Mouse (Mus musculus): ENCODE measurements at regions not wholly inside any gene's neighbourhood (a gene's known extent, or its start where the extent isn't known, plus 50 kb on each side); places are given as distances from the start of the nearest gene placed in this dataset.

DNA sequence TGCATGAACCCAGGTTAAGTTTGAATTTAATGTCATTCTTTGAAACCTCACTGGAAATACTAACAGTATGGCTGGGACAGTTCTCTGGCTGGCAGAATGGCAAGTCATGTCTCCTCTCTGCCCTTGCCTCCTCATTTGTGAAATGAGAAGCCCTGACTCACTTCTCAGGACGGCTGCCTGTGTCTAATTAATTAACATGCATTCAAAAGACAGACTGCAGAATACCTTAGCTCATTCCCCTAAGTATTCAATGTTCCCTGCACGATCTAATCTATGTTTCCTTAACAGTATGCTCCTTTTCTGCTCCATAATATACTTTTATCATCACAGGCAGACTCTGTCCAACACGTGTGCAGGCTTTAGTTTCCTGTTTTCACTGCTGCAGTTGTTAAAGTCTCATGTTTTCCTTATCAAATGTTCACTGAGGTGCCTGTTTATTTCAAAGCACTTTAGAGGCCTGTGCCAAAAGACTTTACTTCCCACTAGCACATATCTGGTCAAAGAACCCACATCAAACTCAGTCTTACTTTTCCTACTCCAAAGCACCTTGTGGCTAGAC is 196.7 kb upstream of the Acvr2a start:
- H3K27ac ChIP-seq, result no peak overlapping the region
- WGBS, result 35% methylated on average over 3 of the region's 3 CpGs
- 0 out of 2 replicates have a peak, but pooled peaks cover 4% of the 10 kb centered on the region for H3K4me1 ChIP-seq (replicated peaks)
- no peak overlapping the region for H3K9ac ChIP-seq (replicated peaks)
- H3K4me2 ChIP-seq (replicated peaks), result no peak overlapping the region
- no peaks in the 10 kb centered on the region for H3K27me3 ChIP-seq
- no peak for ATAC-seq
- no peak overlapping the region for H3K4me3 ChIP-seq (replicated peaks)
- H3K9me3 ChIP-seq, result no peaks in the 10 kb centered on the region
- no peaks in the 10 kb centered on the region for H3K36me3 ChIP-seq

DNA sequence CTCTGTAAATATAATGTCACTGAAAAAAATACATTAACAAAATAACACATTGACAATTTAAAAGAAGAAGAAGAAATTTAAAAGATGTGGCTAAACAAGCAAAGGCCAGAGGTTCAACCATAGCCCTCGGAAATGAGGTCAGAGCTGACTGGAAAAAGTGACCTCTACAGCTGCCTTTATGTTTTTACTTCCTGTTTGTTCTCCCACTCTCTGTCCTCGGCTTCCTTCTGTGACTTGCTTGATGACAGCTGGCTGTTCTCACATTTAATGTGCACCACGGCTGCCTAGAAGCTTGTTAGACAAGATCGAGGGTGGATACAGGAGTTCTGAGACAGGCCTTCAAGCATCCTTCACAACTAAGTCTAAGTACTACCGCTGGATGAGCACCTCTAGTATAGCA is 194.9 kb upstream of the Acvr2a start:
- Histone ChIP-seq H3K4me2 (replicated peaks) (no peak overlapping the region), H3K27me3 (no peaks in the 10 kb centered on the region), H3K27ac (no peak overlapping the region), H3K9ac (replicated peaks) (no peak overlapping the region), H3K4me3 (replicated peaks) (no peak overlapping the region), H3K36me3 (no peaks in the 10 kb centered on the region), H3K9me3 (no peaks in the 10 kb centered on the region), H3K4me1 (replicated peaks) (0 out of 2 replicates have a peak, but pooled peaks cover 6% of the 10 kb centered on the region)
- WGBS, result 79% methylated on average over 5 of the region's 5 CpGs
- no peak for ATAC-seq

DNA sequence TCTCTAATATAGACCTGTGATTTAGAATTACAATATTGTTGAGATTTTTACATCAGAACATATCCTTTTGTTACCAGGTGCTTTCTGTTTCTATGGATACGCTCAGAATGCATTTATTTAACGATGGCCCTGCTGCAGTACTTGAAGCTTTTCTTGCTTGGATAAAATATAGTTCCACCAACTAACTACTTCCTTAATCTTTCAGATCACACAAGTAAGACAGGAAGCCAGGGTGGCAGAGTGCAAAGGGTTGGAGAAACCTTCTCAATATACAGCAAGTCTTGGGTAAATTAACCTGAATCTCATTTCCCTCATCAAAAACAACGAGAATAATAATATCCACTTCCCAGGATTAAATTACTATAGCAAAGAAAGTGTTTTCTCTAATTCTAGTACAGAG is 193.1 kb upstream of the Acvr2a start:
- H3K27ac ChIP-seq, result no peak overlapping the region
- H3K27me3 ChIP-seq, result no peaks in the 10 kb centered on the region
- no peaks in the 10 kb centered on the region for H3K36me3 ChIP-seq

DNA sequence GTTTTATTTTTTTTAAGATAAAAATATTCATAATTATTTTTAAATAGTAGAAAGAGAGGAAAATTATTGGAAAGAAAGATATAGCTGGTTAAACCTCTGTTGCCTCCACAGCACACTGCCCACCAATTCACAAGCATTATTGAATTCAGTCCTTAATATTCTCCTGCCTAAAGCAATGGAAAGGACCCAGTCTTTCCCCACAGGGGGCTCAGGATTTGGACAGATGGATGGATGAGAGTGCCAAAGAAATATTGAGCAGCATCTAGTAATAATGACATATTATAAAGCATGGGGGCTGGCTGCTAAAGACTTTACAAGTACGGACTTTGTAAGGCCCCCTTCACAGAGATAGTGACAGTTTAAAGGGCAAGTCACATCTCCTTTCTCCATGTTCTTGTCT is 191.6 kb upstream of the Acvr2a start:
- Histone ChIP-seq H3K9ac (replicated peaks) (no peak overlapping the region), H3K4me2 (replicated peaks) (no peak overlapping the region), H3K27ac (no peak overlapping the region), H3K4me1 (replicated peaks) (0 out of 2 replicates have a peak, but pooled peaks cover 3% of the 10 kb centered on the region), H3K27me3 (no peaks in the 10 kb centered on the region), H3K4me3 (replicated peaks) (no peak overlapping the region), H3K36me3 (no peaks in the 10 kb centered on the region), H3K9me3 (no peaks in the 10 kb centered on the region)
- no peak for ATAC-seq
- WGBS, result 79% methylated on average over 1 of the region's 1 CpGs

More for the DNA sequence above, 193.1 kb upstream of the Acvr2a start:
- no peak overlapping the region for H3K9ac ChIP-seq (replicated peaks)
- H3K4me1 ChIP-seq (replicated peaks), result 0 out of 2 replicates have a peak, but pooled peaks cover 6% of the 10 kb centered on the region
- 71% methylated on average over 3 of the region's 3 CpGs for whole genome bisulfite sequencing
- no peaks in the 10 kb centered on the region for H3K9me3 ChIP-seq
- no peak overlapping the region for H3K4me2 ChIP-seq (replicated peaks)
- H3K4me3 ChIP-seq (replicated peaks), result no peak overlapping the region
- ATAC-seq, result no peak

DNA sequence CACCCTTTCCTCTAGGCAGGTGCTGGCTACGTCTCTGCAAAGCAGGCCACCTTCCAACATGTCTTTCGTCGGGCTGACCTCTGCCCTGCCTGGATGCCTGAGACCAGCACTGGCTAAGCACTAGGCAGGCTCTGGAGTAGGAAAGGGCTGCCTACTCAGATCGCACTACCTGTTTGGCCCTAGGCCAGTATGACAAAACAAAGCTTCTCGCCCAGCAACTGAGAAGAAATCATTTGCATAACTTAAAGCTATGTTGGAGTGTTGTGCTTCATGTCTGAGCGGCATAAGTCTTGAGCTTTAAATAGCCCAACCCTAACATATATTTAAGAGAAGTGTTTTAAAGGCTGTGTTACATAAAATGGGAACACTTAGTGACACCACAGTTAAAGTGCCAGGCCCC is 189.9 kb upstream of the Acvr2a start:
- no peak overlapping the region for H3K4me2 ChIP-seq (replicated peaks)
- H3K27me3 ChIP-seq, result no peaks in the 10 kb centered on the region
- H3K4me3 ChIP-seq (replicated peaks), result no peak overlapping the region
- H3K4me1 ChIP-seq (replicated peaks), result peaks cover 5% of the 10 kb centered on the region
- no peaks in the 10 kb centered on the region for H3K36me3 ChIP-seq
- no peaks in the 10 kb centered on the region for H3K9me3 ChIP-seq
- no peak overlapping the region for H3K9ac ChIP-seq (replicated peaks)
- WGBS, result 64% methylated on average over 6 of the region's 6 CpGs
- ATAC-seq, result no peak
- H3K27ac ChIP-seq, result no peak overlapping the region

DNA sequence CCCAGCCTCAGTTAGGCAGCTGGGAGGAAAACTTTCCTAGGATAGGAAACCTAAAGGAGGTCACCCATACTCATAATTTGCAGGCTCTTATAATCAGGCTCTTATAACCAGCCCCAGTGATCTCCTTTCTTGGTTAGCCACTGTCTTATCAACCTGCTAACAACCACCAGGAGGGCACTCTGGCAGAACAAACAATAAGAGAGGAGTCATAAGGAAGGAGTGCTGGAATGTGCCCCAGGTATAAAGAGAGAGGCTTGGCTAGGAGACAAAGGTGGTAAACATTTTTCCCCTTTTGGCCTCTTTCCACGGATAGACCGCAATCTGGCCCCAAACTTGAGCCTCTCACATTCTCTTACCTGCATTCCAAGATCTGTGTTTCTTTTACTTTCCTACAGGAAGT is 189.4 kb upstream of the Acvr2a start:
- Histone ChIP-seq H3K27ac (no peak overlapping the region), H3K4me2 (replicated peaks) (no peak overlapping the region), H3K27me3 (no peaks in the 10 kb centered on the region), H3K9ac (replicated peaks) (no peak overlapping the region), H3K36me3 (no peaks in the 10 kb centered on the region), H3K4me3 (replicated peaks) (no peak overlapping the region), H3K9me3 (no peaks in the 10 kb centered on the region), H3K4me1 (replicated peaks) (peaks cover 9% of the 10 kb centered on the region)
- no peak for ATAC-seq
- 91% methylated on average over 2 of the region's 2 CpGs for WGBS

DNA sequence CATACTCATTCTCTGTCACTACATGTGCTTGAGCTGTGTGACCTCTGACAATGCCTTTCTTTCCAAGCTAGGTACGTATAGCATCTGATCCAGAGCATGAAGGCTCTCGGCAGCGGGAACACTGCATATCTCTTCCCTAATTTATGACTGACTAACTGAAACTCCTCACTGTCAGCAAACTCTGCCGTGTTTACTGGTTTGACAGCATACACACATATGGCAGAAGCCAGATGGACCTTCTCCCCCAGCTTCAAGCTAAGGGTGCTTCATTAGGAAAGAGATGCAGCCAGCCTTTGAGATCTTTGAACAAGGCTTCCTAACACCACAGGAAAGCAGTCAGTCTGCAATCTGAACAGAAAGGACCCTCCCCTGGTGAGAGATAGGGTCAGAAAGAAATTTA is 186.9 kb upstream of the Acvr2a start:
- WGBS, result 84% methylated on average over 4 of the region's 4 CpGs
- H3K9ac ChIP-seq (replicated peaks), result no peak overlapping the region
- H3K9me3 ChIP-seq, result no peaks in the 10 kb centered on the region
- no peaks in the 10 kb centered on the region for H3K36me3 ChIP-seq
- ATAC-seq, result no peak
- H3K4me3 ChIP-seq (replicated peaks), result no peak overlapping the region
- H3K4me1 ChIP-seq (replicated peaks), result peaks cover 13% of the 10 kb centered on the region
- H3K4me2 ChIP-seq (replicated peaks), result no peak overlapping the region
- H3K27ac ChIP-seq, result no peak overlapping the region
- no peaks in the 10 kb centered on the region for H3K27me3 ChIP-seq

DNA sequence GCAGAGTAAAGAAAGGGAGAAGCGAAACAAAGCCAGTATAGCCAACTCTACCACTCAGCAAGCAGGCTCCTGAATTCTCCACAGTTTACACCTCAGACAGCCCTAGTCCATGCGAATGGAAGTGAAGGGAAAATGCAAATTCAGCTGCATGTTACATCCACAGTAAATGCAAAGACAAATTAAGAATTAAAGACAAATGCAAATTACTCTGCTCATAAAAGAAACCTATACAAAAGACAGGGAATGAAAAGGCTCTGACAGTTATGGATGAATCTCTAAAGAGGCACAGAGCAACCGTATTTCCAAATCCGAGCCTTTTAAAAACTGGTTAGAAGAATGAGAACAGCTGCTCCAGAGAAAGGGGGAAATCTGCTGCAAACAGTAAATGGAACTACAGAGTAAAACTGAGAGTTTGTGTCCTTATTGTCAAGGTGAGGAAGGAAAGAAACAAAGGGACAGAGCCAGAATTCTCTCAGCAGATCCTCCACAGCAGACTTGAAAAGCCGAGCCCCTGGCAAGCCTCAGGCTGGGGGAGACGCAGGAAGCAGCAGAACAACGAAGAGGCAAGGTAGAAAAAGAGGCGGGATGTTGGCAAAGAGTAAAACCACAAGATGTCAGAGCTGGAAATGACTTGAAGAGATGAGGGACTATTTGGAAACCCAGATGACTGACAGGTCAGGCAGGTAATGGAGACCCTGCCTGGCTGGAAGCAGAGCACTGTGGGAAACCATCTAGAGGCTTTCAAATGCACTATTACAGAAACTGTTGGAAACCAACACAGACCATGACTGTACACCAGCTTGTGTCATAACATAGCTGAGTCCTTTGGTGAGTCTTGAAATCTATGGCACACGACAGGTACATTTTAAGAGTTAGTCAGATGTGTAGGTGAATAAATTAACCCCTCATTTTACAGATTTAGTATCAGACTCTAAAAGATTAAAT is 184.5 kb upstream of the Acvr2a start:
- no peak overlapping the region for H3K4me3 ChIP-seq (replicated peaks)
- 0 out of 2 replicates have a peak overlapping the region, but pooled peaks have one; percentile 42 for H3K27ac ChIP-seq
- peaks cover 14% of the 10 kb centered on the region for H3K4me1 ChIP-seq (replicated peaks)
- H3K9ac ChIP-seq (replicated peaks), result no peak overlapping the region
- no peaks in the 10 kb centered on the region for H3K36me3 ChIP-seq
- H3K9me3 ChIP-seq, result no peaks in the 10 kb centered on the region
- no peak overlapping the region for H3K4me2 ChIP-seq (replicated peaks)
- H3K27me3 ChIP-seq, result no peaks in the 10 kb centered on the region
- 39% methylated on average over 9 of the region's 9 CpGs for whole genome bisulfite sequencing
- peak; percentile 57; the same call in 1 of the 2 replicates for ATAC-seq

DNA sequence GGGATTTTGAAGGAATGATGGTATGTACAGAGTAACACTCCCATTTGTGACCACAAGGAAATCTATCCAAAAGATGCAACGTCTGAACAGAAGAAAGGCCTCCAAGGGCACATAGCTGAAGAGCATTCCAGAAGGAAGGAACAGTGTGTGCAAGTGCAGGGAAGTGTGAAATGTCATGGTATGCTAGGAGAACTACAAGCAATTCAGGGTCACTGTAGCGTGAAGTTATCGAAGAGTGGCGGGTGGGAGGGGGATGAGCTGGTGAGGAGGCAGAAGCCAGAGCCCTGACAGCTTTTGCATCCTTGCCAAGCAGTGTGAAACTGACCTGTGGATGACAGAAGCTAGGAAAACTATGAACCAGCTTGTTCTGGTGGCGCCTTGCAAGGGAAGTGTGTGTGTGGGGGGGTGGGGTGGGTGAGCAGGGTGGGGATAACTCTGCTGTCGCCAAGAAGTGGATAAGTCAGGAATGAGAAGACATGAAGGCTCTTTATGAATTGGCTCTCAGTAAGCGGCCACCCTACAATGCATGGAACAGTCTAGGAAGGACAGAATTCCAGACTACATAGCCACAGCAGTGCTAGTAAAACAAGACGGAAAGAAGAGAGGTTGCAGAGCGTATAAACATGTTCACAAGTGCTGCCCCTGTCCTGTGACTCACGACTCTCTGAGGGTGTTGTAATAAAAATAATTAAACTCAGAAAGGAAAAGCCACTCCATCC is 179.3 kb upstream of the Acvr2a start:
- 53% methylated on average over 10 of the region's 10 CpGs for WGBS
- Histone ChIP-seq H3K9me3 (no peaks in the 10 kb centered on the region), H3K27me3 (no peaks in the 10 kb centered on the region), H3K36me3 (no peaks in the 10 kb centered on the region), H3K4me2 (replicated peaks) (no peak overlapping the region), H3K4me3 (replicated peaks) (no peak overlapping the region), H3K9ac (replicated peaks) (no peak overlapping the region), H3K27ac (no peak overlapping the region), H3K4me1 (replicated peaks) (peaks cover 6% of the 10 kb centered on the region)
- peak; percentile 51 for ATAC-seq

DNA sequence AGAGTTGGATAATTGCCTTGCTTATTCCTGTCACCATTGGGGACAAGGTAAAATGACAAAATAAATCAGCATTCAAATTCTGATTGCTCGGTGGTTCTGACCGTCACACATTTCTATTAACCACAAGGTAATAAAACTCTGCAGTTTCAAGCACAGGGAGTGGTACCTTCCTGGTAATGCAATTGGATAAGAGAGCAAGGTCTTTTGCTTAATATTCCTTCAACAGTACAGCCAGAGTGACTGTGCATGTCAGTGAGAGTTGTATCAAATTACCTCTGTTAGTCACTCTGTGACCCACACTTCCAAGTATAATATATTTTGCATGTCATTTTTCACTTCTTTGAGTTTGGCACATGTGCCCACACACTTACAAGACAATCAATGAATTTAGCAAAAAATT is 177.8 kb upstream of the Acvr2a start:
- Histone ChIP-seq H3K9me3 (no peaks in the 10 kb centered on the region), H3K4me1 (replicated peaks) (0 out of 2 replicates have a peak, but pooled peaks cover 4% of the 10 kb centered on the region), H3K4me3 (replicated peaks) (no peak overlapping the region), H3K36me3 (no peaks in the 10 kb centered on the region), H3K4me2 (replicated peaks) (no peak overlapping the region), H3K27me3 (no peaks in the 10 kb centered on the region), H3K9ac (replicated peaks) (no peak overlapping the region), H3K27ac (no peak overlapping the region)
- no peak for ATAC-seq
- WGBS, result 74% methylated on average over 2 of the region's 2 CpGs

DNA sequence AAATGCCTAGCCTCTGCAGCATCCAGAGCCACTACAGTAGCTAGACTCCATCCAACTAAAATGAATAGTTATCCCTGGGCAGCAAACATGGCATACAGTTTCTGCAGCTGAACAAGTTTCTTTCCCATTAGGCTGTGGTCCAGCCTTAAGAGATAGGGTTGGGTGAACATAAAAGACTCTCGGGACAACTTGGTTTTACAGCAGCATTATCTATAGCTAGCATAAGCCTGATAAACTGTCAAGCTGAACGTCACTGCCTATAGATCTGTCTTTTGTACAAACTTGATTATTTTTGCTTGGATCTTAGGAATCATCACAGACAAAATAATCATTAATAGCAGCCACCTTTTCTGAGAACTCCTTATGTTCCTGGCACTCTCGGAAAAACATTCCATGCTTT is 169.8 kb upstream of the Acvr2a start:
- no peak overlapping the region for H3K4me2 ChIP-seq (replicated peaks)
- 88% methylated on average over 3 of the region's 3 CpGs for WGBS

DNA sequence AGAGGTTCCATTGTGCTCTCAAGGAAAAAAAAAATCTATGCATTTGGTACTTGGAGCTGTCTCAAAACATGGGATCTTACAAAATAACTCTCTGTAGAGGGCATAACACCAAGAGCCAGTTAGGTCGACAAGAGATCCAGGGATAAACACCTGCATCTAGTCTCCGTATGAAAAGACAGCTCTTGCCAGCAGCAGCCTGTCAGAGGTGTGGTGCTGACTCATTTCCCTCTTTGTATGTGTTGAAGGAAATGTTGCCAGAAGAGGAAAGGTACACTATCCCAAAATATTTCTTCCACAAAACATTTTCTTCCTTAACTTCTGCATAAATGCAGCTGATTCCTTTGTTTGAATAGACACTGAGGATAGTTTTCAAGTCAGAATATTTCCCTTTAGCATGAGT is 163.6 kb upstream of the Acvr2a start:
- 74% methylated on average over 2 of the region's 2 CpGs for WGBS
- no peaks in the 10 kb centered on the region for H3K27me3 ChIP-seq

More for the DNA sequence above, 169.8 kb upstream of the Acvr2a start:
- Histone ChIP-seq H3K27me3 (no peaks in the 10 kb centered on the region), H3K9ac (replicated peaks) (no peak overlapping the region), H3K9me3 (no peaks in the 10 kb centered on the region), H3K4me3 (replicated peaks) (no peak overlapping the region), H3K27ac (no peak overlapping the region), H3K36me3 (no peaks in the 10 kb centered on the region), H3K4me1 (replicated peaks) (no peaks in the 10 kb centered on the region)
- ATAC-seq, result no peak

More for the DNA sequence above, 163.6 kb upstream of the Acvr2a start:
- Histone ChIP-seq H3K9me3 (no peaks in the 10 kb centered on the region), H3K9ac (replicated peaks) (no peak overlapping the region), H3K36me3 (no peaks in the 10 kb centered on the region), H3K27ac (no peak overlapping the region), H3K4me3 (replicated peaks) (no peak overlapping the region), H3K4me1 (replicated peaks) (no peaks in the 10 kb centered on the region), H3K4me2 (replicated peaks) (no peak overlapping the region)
- no peak for ATAC-seq
